Mouse (Mus musculus) thymus, adult 2 months (tissue): ENCODE results near the gene Fam166a.

Experiments
- CTCF ChIP-seq: fragments of 200-500 bp; IDR thresholded peaks from 2 replicates; pipeline ENCODE4 v1.5.1; 2012; ENCODE audit warnings: mild to moderate bottlenecking, control low read depth, low read length, moderate library complexity, borderline replicate concordance; ENCODE audit not compliant: control insufficient read depth, poor library complexity, insufficient read depth; ENCODE audit errors: extremely low read depth
- POLR2A ChIP-seq: fragments of 200-500 bp; IDR thresholded peaks from 2 replicates; pipeline ENCODE4 v1.6.1; 2012; ENCODE audit warnings: mild to moderate bottlenecking, low read length, control low read depth, moderate library complexity; ENCODE audit not compliant: control insufficient read depth, poor library complexity, insufficient read depth; ENCODE audit errors: extremely low read depth

DNA sequence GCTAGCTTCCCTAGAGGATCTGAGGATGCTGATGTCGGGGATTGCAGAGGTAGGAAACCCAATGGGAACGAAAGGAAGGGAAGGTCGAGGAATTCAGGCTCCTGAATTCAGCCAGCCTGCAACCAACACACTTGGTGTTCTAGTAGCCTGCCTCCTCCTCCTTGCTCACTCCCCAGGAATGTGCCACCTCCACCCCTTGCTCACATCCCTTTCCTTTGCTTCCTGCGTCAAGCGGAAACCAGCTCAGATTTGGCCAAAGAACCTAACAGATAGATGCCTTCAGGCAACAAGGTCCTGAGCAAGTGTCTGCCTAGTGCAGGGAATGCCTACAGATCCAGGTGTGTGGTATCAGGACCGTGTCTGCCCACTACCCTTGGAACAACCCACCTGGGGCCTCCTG is 42.0 kb upstream of the Fam166a start:
- TF ChIP-seq CTCF = no peak
- no peak for TF ChIP-seq POLR2A
